Mouse (Mus musculus): ENCODE measurements around the gene Gjb5.

DNA sequence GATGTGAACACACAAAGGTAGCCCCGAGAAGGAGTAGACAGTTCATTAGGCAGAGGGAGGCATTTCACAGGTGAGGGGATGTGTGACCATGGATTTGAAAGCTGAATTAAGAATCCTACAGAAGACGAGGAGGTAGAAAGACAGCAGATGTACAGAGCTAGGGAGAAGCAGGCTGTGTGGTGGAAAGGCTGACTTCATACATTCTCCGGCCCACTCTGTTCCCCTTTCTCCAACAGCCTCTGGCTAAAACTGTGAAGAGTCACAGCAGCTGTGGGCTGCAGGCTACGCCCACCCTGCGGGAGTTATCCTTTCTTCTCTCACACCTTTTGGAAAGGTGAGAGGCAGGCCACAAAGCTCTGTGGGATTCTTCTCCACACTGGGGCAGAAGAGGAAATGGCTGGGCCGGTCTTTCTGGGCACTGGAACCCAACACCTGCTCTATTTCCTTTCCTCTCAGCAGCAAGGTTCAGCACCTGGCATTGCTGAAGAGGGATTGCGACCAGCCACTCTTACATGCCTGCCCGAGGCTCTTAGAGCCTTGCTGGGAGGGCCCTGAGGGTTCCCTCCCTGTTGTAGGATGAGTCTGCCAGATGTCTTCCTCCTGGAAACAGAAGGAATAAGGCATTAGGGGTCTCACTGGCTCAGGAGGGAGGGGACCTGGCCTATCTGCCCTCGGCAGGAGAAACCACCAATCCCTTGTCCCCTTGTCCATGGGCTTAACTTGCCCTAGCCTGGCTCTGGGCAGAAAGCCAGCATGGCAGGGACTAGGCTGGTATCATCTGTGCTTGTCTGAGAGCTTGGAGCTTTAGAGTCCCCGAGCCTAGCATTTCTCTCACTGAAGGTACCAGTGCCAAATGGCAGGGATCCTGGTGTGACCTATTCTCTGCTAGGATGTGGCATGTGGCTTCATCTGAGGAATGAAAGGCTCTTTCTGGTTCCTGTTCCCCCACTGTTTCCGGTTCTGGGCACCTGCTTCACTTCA is 42.5 kb upstream of the Gjb5 start:
- TF ChIP-seq CTCF (IDR thresholded peaks at IDR 0.05; ENCODE audit: low read depth) = no peak
- TF ChIP-seq EP300 (IDR thresholded peaks at IDR 0.05; ENCODE audit: low read depth) = no peak

Measured in liver, postnatal 0 days (tissue).